Mouse (Mus musculus) embryonic fibroblast, embryonic 13.5 days (primary cell): ENCODE results near the gene Senp2.

Experiments
- CTCF ChIP-seq: IDR thresholded peaks from 2 replicates; pipeline ENCODE4 v1.5.1; 2011; ENCODE audit warnings: mild to moderate bottlenecking, control low read depth, low read length, moderate library complexity, borderline replicate concordance; ENCODE audit not compliant: insufficient read depth
- POLR2A ChIP-seq: IDR thresholded peaks from 2 replicates; pipeline ENCODE4 v1.6.1; 2011; ENCODE audit warnings: low read depth, mild to moderate bottlenecking, control low read depth, low read length, moderate library complexity

- TF ChIP-seq CTCF: 0 out of 2 replicates have a peak, but pooled peaks have one; percentile 8
- TF ChIP-seq POLR2A: no peak
Observed at GRCm38 (mm10) chr16:22001172-22001571, 8.1 kb upstream of the Senp2 start.
